In the genomic region with DNA sequence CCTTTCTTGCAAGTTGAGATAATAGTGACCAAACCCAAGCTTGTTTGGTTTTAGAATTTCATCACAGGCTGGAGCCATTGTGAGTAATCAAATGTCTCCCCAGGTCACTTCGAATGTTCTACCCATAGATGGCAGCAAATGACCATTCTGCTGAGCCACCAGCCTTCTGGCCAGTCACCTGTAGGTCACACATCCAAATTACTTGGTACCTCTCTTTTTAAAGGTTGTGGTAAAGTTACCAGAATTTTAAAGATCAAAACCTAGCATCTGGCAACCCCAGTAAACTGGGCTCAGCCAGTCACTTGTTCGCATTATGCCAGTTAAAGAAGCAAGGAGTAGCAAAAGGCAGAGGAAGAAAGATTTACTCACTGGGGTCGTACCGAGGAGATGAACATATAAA, we compare ENCODE assay signal across 8 mouse cellular contexts. TPM values are rescaled to one million over a fixed set of nuclear protein-coding genes. Genes with fewer than 3 reads are reported as not detected.
A peak's percentile ranks its signal among the peaks of the same experiment; 100 is the strongest.
DNase-seq lines count a peak whose midpoint lies in the region; ATAC-seq lines count a peak whose summit lies in the region.

No protein-coding gene starts in this region.

- peak; percentile 27 to 66 for DNase-seq in frontal cortex, adult 2 months (ENCODE audit: extremely low spot score in 1 of 2, low spot score in 1 of 2)
- peak; percentile 26 to 50 for DNase-seq in urinary bladder, adult 18-20 months (ENCODE audit: low spot score in 2 of 2)
- DNase-seq in urinary bladder, postnatal 4 days (ENCODE audit: low spot score in 2 of 2) = no peak
- peak; percentile 87 for DNase-seq in cerebellum, adult 9-10 months
- peak; percentile 57 to 75 for DNase-seq in heart, postnatal 14 days
- peak; percentile 70 for DNase-seq in lung, postnatal 10 days
- DNase-seq in thymus, postnatal 10 days (ENCODE audit: low spot score in 2 of 2) = peak; percentile 16 to 52

- intact Hi-C loops in heart, postnatal 14 days (cut with DNase I) = loop anchor here (1.0 to 10.0 kb wide), 3 partner anchors 129 to 1379 kb away; no protein-coding TSS in a partner anchor

- ATAC-seq in frontal cortex, adult (ENCODE audit: low TSS enrichment) = no peak

RNA-seq across cellular contexts. Expression of gene Rnf182, which starts 19.6 kb away (rescaled TPM):
- 7.9 and 8.0 TPM in 2 replicates for polyA plus RNA-seq in frontal cortex, adult 2 months (2012; rRNA removed)
- under 1 TPM; 0.10 to 0.22 TPM for total RNA-seq in heart, postnatal 14 days (2021)

RNA-seq across cellular contexts. Expression of gene Mcur1, which starts 35.9 kb away (rescaled TPM):
- 24.3 and 24.7 TPM in 2 replicates for polyA plus RNA-seq in frontal cortex, adult 2 months (2012; rRNA removed)
- 10 to 100 TPM; 45.7 to 47.5 TPM for total RNA-seq in heart, postnatal 14 days (2021)

Comparison
In these comparisons a context has a peak if more than half of its experiments do, and no peak if none do; other contexts are left out.
1. DNase-seq: peak in frontal cortex, adult 2 months (2 of 2), urinary bladder, adult 18-20 months (2 of 2), cerebellum, adult 9-10 months (single experiment), heart, postnatal 14 days (2 of 2), lung, postnatal 10 days (single experiment) and thymus, postnatal 10 days (2 of 2); none in urinary bladder, postnatal 4 days (0 of 2).